Mouse (Mus musculus) kidney, postnatal 0 days (tissue): Measurements from ENCODE around the gene Sorl1. TPM values are rescaled to one million over a fixed set of nuclear protein-coding genes. Genes with fewer than 3 reads are reported as not detected.

ENCODE experiments used
- ATAC-seq: fragments of 200-750 bp; cut with Nextera tagmentation; replicated peaks from 2 replicates; pipeline ENCODE4 v1.8.0; 2017; ENCODE audit warnings: low read depth, moderate number of reproducible peaks, moderate TSS enrichment, moderate library complexity; ENCODE audit not compliant: low FRiP score
- DNase-seq: peaks from one replicate; pipeline ENCODE4 v3.0.0-alpha.2; 2016; ENCODE audit warnings: low spot score
- H3K27ac ChIP-seq: fragments of 300-500 bp; sonication (generic); 2 replicates; pipeline ENCODE4 v1.5.1; 2014; ENCODE audit warnings: mild to moderate bottlenecking
- H3K27me3 ChIP-seq: fragments of 300-500 bp; sonication (generic); 2 replicates; pipeline ENCODE4 v1.6.1; 2014; ENCODE audit warnings: low read length, mixed read lengths; ENCODE audit not compliant: insufficient read depth
- H3K36me3 ChIP-seq: fragments of 300-500 bp; sonication (generic); 2 replicates; pipeline ENCODE4 v1.6.1; 2014; ENCODE audit warnings: low read length, mixed read lengths; ENCODE audit not compliant: insufficient read depth
- H3K4me1 ChIP-seq: fragments of 300-500 bp; sonication (generic); replicated peaks from 2 replicates; pipeline ENCODE4 v1.6.1; 2014; ENCODE audit warnings: antibody characterized with exemption, low read length, mixed read lengths; ENCODE audit not compliant: insufficient read depth
- H3K4me2 ChIP-seq: fragments of 300-500 bp; sonication (generic); 2 replicates; pipeline ENCODE4 v1.6.1; 2014; ENCODE audit warnings: mild to moderate bottlenecking, low read length, moderate library complexity, mixed read lengths
- H3K4me3 ChIP-seq: fragments of 300-500 bp; sonication (generic); replicated peaks from 2 replicates; pipeline ENCODE4 v1.5.1; 2014; ENCODE audit warnings: low read depth, low read length
- H3K9ac ChIP-seq: fragments of 300-500 bp; sonication (generic); 2 replicates; pipeline ENCODE4 v1.6.1; 2014; ENCODE audit warnings: low read depth, low read length
- H3K9me3 ChIP-seq: fragments of 300-500 bp; sonication (generic); replicated peaks from 2 replicates; pipeline ENCODE4 v1.6.1; 2016; ENCODE audit warnings: low read length, inconsistent platforms, mixed read lengths
- CTCF ChIP-seq: IDR thresholded peaks from 2 replicates; pipeline ENCODE4 v1.5.1; 2016; ENCODE audit warnings: antibody characterized with exemption, low read depth, mild to moderate bottlenecking, moderate library complexity
- WGBS: fragments of 180-500 bp; shearing (Covaris S2); extraction: QIAGEN DNeasy Blood & Tissue Kit; methylation state at CpG from one replicate; pipeline ENCODE4 v1.1.7; 2014; 5-methylcytosine and 5-hydroxymethylcytosine counted together
- polyA plus RNA-seq: library from polyadenylated mRNA; unstranded; fragments of >200 nt; fragmentation: Nextera tagmentation; extraction: Ambion mirVana; gene quantifications from 2 replicates; pipeline ENCODE4 v1.2.1, GENCODE M21; 2015

The Sorl1 gene
- polyA plus RNA-seq, 1 experiment from 2014 or later: 11.1 TPM

- Histone ChIP-seq H3K4me1 (no peaks in the 10 kb centered on the region), H3K27ac (no peak overlapping the region), H3K4me2 (no peak overlapping the region), H3K27me3 (no peaks in the 10 kb centered on the region), H3K36me3 (no peaks in the 10 kb centered on the region), H3K9me3 (no peaks in the 10 kb centered on the region), H3K4me3 (no peak overlapping the region), H3K9ac (no peak overlapping the region)
- ATAC-seq (no peak), DNase-seq (no peak)
- WGBS: 50% methylated on average over 6 of the region's 6 CpGs
- TF ChIP-seq CTCF: no peak
Measured at GRCm38 (mm10) chr9:41922416-41922815, 201.7 kb downstream of the Sorl1 start.

GRCm38 (mm10) chr9:41918657-41919380 lies 205.3 kb downstream of the Sorl1 start:
- DNase-seq (no peak), ATAC-seq (no peak)
- no peak for TF ChIP-seq CTCF
- no peaks in the 10 kb centered on the region for H3K9me3 ChIP-seq
- H3K36me3 ChIP-seq: no peaks in the 10 kb centered on the region
- 59% methylated on average over 14 of the region's 14 CpGs for WGBS
- no peak overlapping the region for H3K27ac ChIP-seq
- H3K4me1 ChIP-seq: no peaks in the 10 kb centered on the region
- no peak overlapping the region for H3K4me3 ChIP-seq
- no peak overlapping the region for H3K4me2 ChIP-seq
- no peak overlapping the region for H3K9ac ChIP-seq
- no peaks in the 10 kb centered on the region for H3K27me3 ChIP-seq

- no peaks in the 10 kb centered on the region for H3K9me3 ChIP-seq
- H3K4me3 ChIP-seq: no peak overlapping the region
- no peak overlapping the region for H3K27ac ChIP-seq
- no peak overlapping the region for H3K4me2 ChIP-seq
- H3K4me1 ChIP-seq: no peaks in the 10 kb centered on the region
- ATAC-seq: no peak
- WGBS: 63% methylated on average over 4 of the region's 4 CpGs
- H3K27me3 ChIP-seq: no peaks in the 10 kb centered on the region
- no peaks in the 10 kb centered on the region for H3K36me3 ChIP-seq
- TF ChIP-seq CTCF: no peak
- H3K9ac ChIP-seq: no peak overlapping the region
- no peak for DNase-seq
Measured at GRCm38 (mm10) chr9:41918155-41918554, 205.9 kb downstream of the Sorl1 start.

- WGBS: 72% methylated on average over 8 of the region's 8 CpGs
- Histone ChIP-seq H3K4me1 (no peaks in the 10 kb centered on the region), H3K4me2 (no peak overlapping the region), H3K27me3 (no peaks in the 10 kb centered on the region), H3K27ac (no peak overlapping the region), H3K36me3 (no peaks in the 10 kb centered on the region), H3K4me3 (no peak overlapping the region), H3K9me3 (no peaks in the 10 kb centered on the region), H3K9ac (no peak overlapping the region)
- no peak for ATAC-seq
- TF ChIP-seq CTCF: no peak
- no peak for DNase-seq
Measured at GRCm38 (mm10) chr9:41915571-41915970, 208.5 kb downstream of the Sorl1 start.

Other genes with a start within 250 kb of the Sorl1 start
- 36.0 and 40.8 TPM in 2 replicates for gene Sc5d, start 140.0 kb upstream of the Sorl1 start, polyA plus RNA-seq